Mouse (Mus musculus) intestine, embryonic 14.5 days (tissue): ENCODE results near the gene Pgm2l1. TPM values are rescaled to one million over a fixed set of nuclear protein-coding genes. Genes with fewer than 3 reads are reported as not detected.
"Not testable (repeated sequence)": the region's sequence is repeated elsewhere in the genome, so short reads cannot be mapped to it uniquely, and the experiment has no call there.

Experiments
- ATAC-seq: fragments of 200-750 bp; cut with Nextera tagmentation; replicated peaks from 2 replicates; pipeline ENCODE4 v1.8.0; 2017; ENCODE audit warnings: low read depth, moderate number of reproducible peaks, moderate TSS enrichment, moderate library complexity; ENCODE audit not compliant: low FRiP score, low TSS enrichment
- DNase-seq: peaks from one replicate; pipeline ENCODE4 v3.0.0-alpha.2; 2018; ENCODE audit warnings: low spot score
- H3K27ac ChIP-seq: fragments of 300-500 bp; sonication (generic); 2 replicates; pipeline ENCODE4 v1.5.1; 2014; ENCODE audit warnings: low read depth, mild to moderate bottlenecking, control low read depth
- H3K27me3 ChIP-seq: fragments of 300-500 bp; sonication (generic); replicated peaks from 2 replicates; pipeline ENCODE4 v1.6.1; 2014; ENCODE audit warnings: low read length, control low read depth; ENCODE audit not compliant: control insufficient read depth, insufficient read depth
- H3K36me3 ChIP-seq: fragments of 300-500 bp; sonication (generic); 2 replicates; pipeline ENCODE4 v1.6.1; 2014; ENCODE audit warnings: low read length, control low read depth; ENCODE audit not compliant: control insufficient read depth, insufficient read depth
- H3K4me1 ChIP-seq: fragments of 300-500 bp; sonication (generic); replicated peaks from 2 replicates; pipeline ENCODE4 v1.6.1; 2014; ENCODE audit warnings: low read length, control low read depth, mixed read lengths; ENCODE audit not compliant: control insufficient read depth, insufficient read depth
- H3K4me2 ChIP-seq: fragments of 300-500 bp; sonication (generic); 2 replicates; pipeline ENCODE4 v1.6.1; 2014; ENCODE audit warnings: low read length
- H3K4me3 ChIP-seq: fragments of 300-500 bp; sonication (generic); 2 replicates; pipeline ENCODE4 v1.5.1; 2014; ENCODE audit warnings: low read depth, low read length, control low read depth, mixed read lengths
- H3K9ac ChIP-seq: fragments of 300-500 bp; sonication (generic); 2 replicates; pipeline ENCODE4 v1.6.1; 2014; ENCODE audit warnings: mild to moderate bottlenecking, low read length
- H3K9me3 ChIP-seq: fragments of 300-500 bp; sonication (generic); 2 replicates; pipeline ENCODE4 v1.6.1; 2016; ENCODE audit warnings: low read length, control low read depth; ENCODE audit not compliant: control insufficient read depth
- WGBS: fragments of 180-500 bp; shearing (Covaris S2); extraction: QIAGEN DNeasy Blood & Tissue Kit; methylation state at CpG from one replicate; pipeline ENCODE4 v1.1.7; 2014; 5-methylcytosine and 5-hydroxymethylcytosine counted together
- polyA plus RNA-seq: library from polyadenylated mRNA; unstranded; fragments of >200 nt; fragmentation: Nextera tagmentation; extraction: Ambion mirVana; gene quantifications from 2 replicates; pipeline ENCODE4 v1.2.1, GENCODE M21; 2014

Pgm2l1 gene
- polyA plus RNA-seq, 1 experiment from 2014 or later, result 3.2 TPM

GRCm38 (mm10) chr7:100234264-100234885 lies 7.2 kb downstream of the Pgm2l1 start:
- ATAC-seq, result no peak
- no peaks in the 10 kb centered on the region for H3K9me3 ChIP-seq

GRCm38 (mm10) chr7:100238271-100238670 lies 11.1 kb downstream of the Pgm2l1 start:
- no peak overlapping the region for H3K27ac ChIP-seq
- H3K9ac ChIP-seq, result no peak overlapping the region
- ATAC-seq, result no peak
- H3K4me3 ChIP-seq, result no peak overlapping the region
- H3K27me3 ChIP-seq, result no peaks in the 10 kb centered on the region
- no peak for DNase-seq
- H3K36me3 ChIP-seq, result no peaks in the 10 kb centered on the region
- no peaks in the 10 kb centered on the region for H3K9me3 ChIP-seq
- no peak overlapping the region for H3K4me2 ChIP-seq
- no peaks in the 10 kb centered on the region for H3K4me1 ChIP-seq
- 94% methylated on average over 1 of the region's 1 CpGs for WGBS

More at GRCm38 (mm10) chr7:100234264-100234885, 7.2 kb downstream of the Pgm2l1 start:
- Histone ChIP-seq H3K4me3 (no peak overlapping the region), H3K27ac (no peak overlapping the region), H3K36me3 (no peaks in the 10 kb centered on the region), H3K4me1 (no peaks in the 10 kb centered on the region), H3K27me3 (no peaks in the 10 kb centered on the region), H3K4me2 (no peak overlapping the region), H3K9ac (no peak overlapping the region)
- no peak for DNase-seq
- 63% methylated on average over 7 of the region's 7 CpGs for WGBS

DNA sequence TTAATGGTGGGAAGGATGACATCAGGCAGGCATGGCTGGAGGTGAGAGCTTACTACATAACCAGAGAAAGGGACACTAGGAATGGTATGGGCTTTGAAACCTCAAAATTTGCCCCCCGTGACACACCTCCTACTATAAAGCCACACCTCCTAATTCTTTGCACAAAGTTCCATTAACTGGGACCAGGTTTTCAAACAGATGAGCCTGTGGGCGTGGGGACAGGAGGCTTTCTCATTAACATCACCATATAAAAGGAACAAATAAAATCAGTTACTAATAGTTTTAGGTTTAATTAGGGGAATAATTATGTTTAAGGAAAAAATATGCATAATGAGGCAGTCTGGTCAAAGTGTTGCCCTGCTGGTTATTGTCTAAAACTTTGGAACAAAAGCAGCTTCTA lies 13.4 kb downstream of the Pgm2l1 start:
- Histone ChIP-seq H3K4me2 (no peak overlapping the region), H3K4me3 (no peak overlapping the region), H3K27me3 (no peaks in the 10 kb centered on the region), H3K9ac (no peak overlapping the region), H3K27ac (no peak overlapping the region), H3K9me3 (no peaks in the 10 kb centered on the region), H3K36me3 (no peaks in the 10 kb centered on the region), H3K4me1 (no peaks in the 10 kb centered on the region)
- DNase-seq (no peak), ATAC-seq (no peak)
- 85% methylated on average over 2 of the region's 2 CpGs for whole genome bisulfite sequencing

- no peak for ATAC-seq
- WGBS, result 89% methylated on average over 1 of the region's 1 CpGs
These were observed 15.8 kb downstream of the Pgm2l1 start for GRCm38 (mm10) chr7:100243007-100243406.

GRCm38 (mm10) chr7:100244225-100244624 lies 17.0 kb downstream of the Pgm2l1 start:
- no peak overlapping the region for H3K4me2 ChIP-seq
- H3K27me3 ChIP-seq, result no peaks in the 10 kb centered on the region
- ATAC-seq (no peak), DNase-seq (no peak)
- no peaks in the 10 kb centered on the region for H3K36me3 ChIP-seq
- H3K9ac ChIP-seq, result no peak overlapping the region
- no peak overlapping the region for H3K4me3 ChIP-seq
- H3K9me3 ChIP-seq, result no peaks in the 10 kb centered on the region
- no peaks in the 10 kb centered on the region for H3K4me1 ChIP-seq
- WGBS, result 86% methylated on average over 4 of the region's 4 CpGs
- H3K27ac ChIP-seq, result no peak overlapping the region

More at GRCm38 (mm10) chr7:100243007-100243406, 15.8 kb downstream of the Pgm2l1 start:
- no peaks in the 10 kb centered on the region for H3K4me1 ChIP-seq
- no peaks in the 10 kb centered on the region for H3K9me3 ChIP-seq
- H3K36me3 ChIP-seq, result no peaks in the 10 kb centered on the region
- no peak overlapping the region for H3K4me3 ChIP-seq
- H3K27ac ChIP-seq, result no peak overlapping the region
- H3K27me3 ChIP-seq, result no peaks in the 10 kb centered on the region
- no peak for DNase-seq
- no peak overlapping the region for H3K9ac ChIP-seq
- H3K4me2 ChIP-seq, result no peak overlapping the region

DNA sequence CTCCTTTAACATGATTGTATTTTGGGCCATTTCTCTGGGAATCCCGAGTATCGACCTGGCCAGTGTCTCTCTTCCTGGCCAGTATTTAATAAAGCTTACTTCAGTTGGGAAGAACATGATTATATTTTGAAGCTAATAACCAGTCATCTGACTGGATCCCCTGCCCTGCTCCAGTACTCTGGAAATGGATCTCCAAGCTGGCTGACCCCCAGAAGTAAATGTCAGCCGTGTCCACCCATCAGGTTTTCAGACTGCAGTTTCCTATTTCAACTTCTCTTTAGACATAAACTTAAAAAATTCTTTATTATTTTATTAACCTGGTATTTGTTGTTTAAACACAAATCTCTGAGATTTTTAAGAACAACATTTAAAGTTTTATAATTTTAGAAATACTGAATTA lies 18.0 kb downstream of the Pgm2l1 start:
- no peak overlapping the region for H3K27ac ChIP-seq
- no peaks in the 10 kb centered on the region for H3K9me3 ChIP-seq
- 86% methylated on average over 3 of the region's 3 CpGs for WGBS
- no peak for DNase-seq
- no peak for ATAC-seq
- no peaks in the 10 kb centered on the region for H3K27me3 ChIP-seq
- no peak overlapping the region for H3K4me3 ChIP-seq
- no peaks in the 10 kb centered on the region for H3K4me1 ChIP-seq
- H3K9ac ChIP-seq, result no peak overlapping the region
- no peaks in the 10 kb centered on the region for H3K36me3 ChIP-seq
- H3K4me2 ChIP-seq, result no peak overlapping the region

- Histone ChIP-seq H3K27ac (no peak overlapping the region), H3K9me3 (no peaks in the 10 kb centered on the region), H3K36me3 (peaks cover 5% of the 10 kb centered on the region; the same call in 1 of the 2 replicates), H3K27me3 (no peaks in the 10 kb centered on the region), H3K4me3 (no peak overlapping the region), H3K4me2 (no peak overlapping the region), H3K4me1 (no peaks in the 10 kb centered on the region), H3K9ac (no peak overlapping the region)
- 92% methylated on average over 5 of the region's 5 CpGs for WGBS
- ATAC-seq (no peak), DNase-seq (no peak)
These were observed 23.5 kb downstream of the Pgm2l1 start for GRCm38 (mm10) chr7:100250667-100251066.

GRCm38 (mm10) chr7:100262350-100262749 lies 35.2 kb downstream of the Pgm2l1 start:
- no peak for DNase-seq
- H3K4me3 ChIP-seq, result no peak overlapping the region
- H3K9me3 ChIP-seq, result no peaks in the 10 kb centered on the region
- H3K4me1 ChIP-seq, result no peaks in the 10 kb centered on the region
- peaks cover 8% of the 10 kb centered on the region; the same call in 1 of the 2 replicates for H3K36me3 ChIP-seq
- H3K9ac ChIP-seq, result no peak overlapping the region
- ATAC-seq, result no peak
- H3K27ac ChIP-seq, result no peak overlapping the region
- 85% methylated on average over 3 of the region's 3 CpGs for WGBS
- no peak overlapping the region for H3K4me2 ChIP-seq
- no peaks in the 10 kb centered on the region for H3K27me3 ChIP-seq

- not testable (repeated sequence) for H3K36me3 ChIP-seq, H3K4me1 ChIP-seq, H3K9me3 ChIP-seq, H3K27me3 ChIP-seq, ATAC-seq, H3K4me2 ChIP-seq, DNase-seq, H3K4me3 ChIP-seq, H3K27ac ChIP-seq, H3K9ac ChIP-seq
- WGBS, result 58% methylated on average over 17 of the region's 17 CpGs
These were observed 37.7 kb downstream of the Pgm2l1 start for GRCm38 (mm10) chr7:100264934-100265333.
